Mouse (Mus musculus) spleen, adult 2 months (tissue): Measurements from ENCODE around the gene Sfxn1.

Experiments used
- CTCF ChIP-seq: fragments of 200-500 bp; IDR thresholded peaks from 2 replicates; pipeline ENCODE4 v1.5.1; 2011; ENCODE audit warnings: mild to moderate bottlenecking, inconsistent platforms; ENCODE audit not compliant: insufficient read depth, insufficient read length, insufficient replicate concordance; ENCODE audit errors: extremely low read depth
- POLR2A ChIP-seq: fragments of 200-500 bp; IDR thresholded peaks from 2 replicates; pipeline ENCODE4 v1.6.1; 2011; ENCODE audit warnings: low read depth, low read length, inconsistent platforms

DNA sequence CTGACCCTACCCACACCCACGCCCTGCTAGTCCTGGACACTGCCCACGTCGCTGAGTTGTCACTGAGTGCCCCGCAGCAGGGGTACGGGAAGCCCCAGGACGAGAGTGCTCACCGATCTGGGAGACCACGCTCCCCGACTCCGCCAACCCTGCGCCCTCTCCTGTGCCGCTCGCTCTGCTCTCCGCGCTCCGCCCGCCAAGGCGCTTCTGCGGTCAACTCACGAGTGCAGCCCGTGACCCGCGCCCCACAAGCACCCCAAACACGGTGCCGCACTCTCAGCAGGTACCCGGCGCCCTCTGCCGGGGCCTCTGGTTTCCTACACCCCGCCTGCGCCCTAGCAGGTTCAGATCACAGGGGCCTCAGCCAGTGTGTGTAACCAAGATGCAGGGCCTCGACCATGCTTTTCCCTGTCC lies 16.2 kb upstream of the Sfxn1 start, which contains the start of gene Drd1:
- TF ChIP-seq POLR2A (no peak), CTCF (peak; percentile 23; the same call in 1 of the 2 replicates)
